Mouse (Mus musculus): ENCODE data around the gene Tjp2.
"Not testable (repeated sequence)": the region's sequence is repeated elsewhere in the genome, so short reads cannot be mapped to it uniquely, and the experiment has no call there.

The Tjp2 gene

DNA sequence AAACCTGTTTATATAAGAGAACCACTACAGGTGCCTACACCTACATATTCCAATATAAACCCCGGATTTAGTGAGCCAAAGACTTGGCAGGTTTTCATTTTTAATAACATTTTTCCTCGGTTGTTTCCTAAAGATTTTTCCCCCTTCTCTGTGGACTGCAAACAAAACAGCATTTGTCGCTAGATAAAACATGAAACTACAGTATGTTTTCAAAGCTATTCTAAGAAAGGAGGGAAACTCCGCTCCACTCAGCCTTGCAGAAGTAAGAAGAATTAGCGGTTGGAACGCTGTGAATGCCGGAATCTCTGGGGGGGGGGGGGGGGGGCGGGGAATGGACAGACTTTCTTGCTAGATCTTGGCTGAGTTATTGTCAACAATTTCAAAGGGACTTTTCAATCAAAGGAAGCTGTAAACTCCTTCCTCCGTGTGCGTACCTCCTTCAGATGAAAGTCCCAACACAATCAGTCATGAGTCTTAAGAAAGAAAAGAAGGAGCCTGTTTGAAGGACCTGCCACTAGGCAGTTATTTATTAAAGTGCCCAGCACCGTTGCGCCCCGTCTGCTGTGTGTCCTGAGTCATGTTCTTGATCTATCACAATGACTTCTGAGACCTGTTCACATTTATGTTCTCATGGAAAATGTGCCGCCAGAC lies 3.9 kb downstream of the Tjp2 start:
- DNase-seq, result peak in 1 of 2 experiments; percentile 24

DNA sequence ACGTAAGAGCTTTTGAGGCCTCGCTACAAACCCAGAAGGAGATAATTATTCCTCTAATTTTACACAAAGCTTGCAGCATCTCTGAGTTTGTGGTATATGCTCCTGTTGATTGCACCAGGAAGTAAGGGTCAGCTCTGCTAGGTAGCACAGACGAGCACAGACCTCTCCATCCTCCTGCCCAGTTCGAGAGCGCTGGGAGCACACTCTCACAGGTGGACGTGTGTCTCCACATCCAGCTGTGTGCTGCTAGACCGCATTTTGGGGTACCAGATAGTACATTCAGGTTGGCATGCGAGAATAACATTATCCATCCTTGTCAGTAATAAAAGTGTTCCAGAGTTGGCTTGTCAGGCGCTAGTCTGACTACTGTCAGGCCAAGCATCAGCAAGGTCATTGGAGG lies 5.8 kb downstream of the Tjp2 start:
- DNase-seq, result no peak

DNA sequence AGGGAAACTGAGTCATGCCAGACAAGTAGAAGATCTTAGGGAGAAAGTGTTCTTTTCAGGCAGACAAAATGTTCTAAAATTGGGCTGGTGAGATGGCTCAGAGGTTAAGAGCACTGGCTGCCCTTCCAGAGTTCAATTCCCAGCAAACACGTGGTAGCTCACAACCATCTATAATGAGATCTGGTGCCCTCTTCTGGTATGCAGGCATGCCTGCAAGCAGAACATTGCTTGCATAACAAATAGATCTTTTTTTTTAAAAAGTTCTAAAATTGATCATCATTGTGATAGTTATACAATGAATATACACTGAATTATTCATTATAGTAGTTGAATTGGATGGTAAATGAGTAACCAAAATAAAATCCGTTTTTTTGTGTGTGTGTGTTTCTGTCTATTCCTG lies 6.5 kb downstream of the Tjp2 start:
- no peak for DNase-seq

DNA sequence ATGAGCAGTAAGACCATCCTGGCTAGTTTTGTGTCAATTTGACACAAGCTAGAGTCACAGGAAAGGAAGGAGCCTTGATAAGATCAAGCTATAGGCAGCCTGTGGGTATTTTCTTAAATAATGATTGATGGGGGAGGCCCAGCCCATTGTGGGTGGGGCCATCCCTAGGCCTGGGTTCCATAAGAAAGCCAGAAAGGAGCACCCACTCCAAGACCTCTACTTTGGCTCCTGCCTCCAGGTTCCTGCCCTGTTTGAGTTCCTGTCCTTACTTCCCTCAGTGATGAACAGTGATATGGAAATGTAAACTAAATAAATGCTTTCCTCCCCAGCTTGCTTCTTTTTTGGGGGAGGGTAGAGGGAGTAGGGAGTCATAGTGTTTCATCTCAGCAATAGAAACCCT lies 7.0 kb downstream of the Tjp2 start:
- no peak for DNase-seq

DNA sequence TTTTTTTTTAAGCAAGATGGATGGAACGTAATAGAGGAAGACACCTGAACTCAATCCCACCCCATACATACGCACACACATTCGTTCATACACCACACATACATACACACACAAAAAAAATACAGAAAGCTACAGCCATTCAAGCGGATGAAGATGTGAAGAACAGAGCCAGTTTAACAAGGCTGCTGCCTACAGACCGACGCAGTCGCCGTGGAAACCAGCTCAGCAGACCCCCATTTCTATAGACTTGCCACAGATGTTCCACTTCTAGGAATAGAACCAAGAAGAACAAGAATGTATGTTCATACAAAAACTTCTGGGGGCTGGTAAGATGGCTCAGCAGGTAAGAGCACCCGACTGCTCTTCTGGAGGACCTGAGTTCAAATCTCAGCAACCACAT lies 8.1 kb downstream of the Tjp2 start:
- DNase-seq, result no peak

DNA sequence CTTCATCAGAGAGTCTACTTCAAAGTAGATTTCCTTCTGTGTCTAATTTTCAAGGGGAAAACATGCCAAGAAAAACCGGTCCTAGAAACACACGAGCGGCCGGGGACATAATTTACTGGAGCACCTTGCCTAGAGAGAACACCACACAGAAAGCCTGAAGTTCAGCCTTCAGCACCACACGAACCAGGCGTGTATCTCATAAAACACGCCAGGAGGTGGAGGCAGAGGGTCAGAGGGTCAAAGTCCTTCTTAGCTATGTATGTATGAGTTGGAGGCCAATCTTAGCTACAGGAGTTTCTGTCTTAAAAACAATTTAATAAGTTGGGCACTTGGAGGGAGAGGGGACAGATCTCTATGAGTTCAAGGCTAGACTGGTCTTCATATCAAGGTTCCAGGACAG lies 9.9 kb downstream of the Tjp2 start:
- DNase-seq, result peak; percentile 38 to 62

DNA sequence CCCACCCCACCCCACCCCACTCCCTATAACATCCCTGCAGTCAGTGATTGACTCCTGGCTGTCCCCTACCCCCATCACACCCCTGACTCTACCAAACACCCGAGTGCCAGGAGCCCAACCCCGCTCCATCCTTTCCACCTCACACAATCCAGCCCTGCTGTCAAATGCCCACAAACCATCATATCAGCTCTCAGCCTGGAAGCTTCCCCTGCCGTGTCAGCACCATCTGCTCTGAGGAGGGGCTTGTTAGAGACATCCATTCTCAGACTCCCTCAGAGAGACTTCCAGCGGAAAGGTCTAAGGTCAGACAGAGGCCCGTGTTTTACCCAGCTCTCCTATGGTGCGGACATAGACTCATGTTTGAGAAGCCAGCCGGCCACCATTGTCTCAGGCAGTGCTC lies 11.5 kb downstream of the Tjp2 start:
- DNase-seq, result no peak

DNA sequence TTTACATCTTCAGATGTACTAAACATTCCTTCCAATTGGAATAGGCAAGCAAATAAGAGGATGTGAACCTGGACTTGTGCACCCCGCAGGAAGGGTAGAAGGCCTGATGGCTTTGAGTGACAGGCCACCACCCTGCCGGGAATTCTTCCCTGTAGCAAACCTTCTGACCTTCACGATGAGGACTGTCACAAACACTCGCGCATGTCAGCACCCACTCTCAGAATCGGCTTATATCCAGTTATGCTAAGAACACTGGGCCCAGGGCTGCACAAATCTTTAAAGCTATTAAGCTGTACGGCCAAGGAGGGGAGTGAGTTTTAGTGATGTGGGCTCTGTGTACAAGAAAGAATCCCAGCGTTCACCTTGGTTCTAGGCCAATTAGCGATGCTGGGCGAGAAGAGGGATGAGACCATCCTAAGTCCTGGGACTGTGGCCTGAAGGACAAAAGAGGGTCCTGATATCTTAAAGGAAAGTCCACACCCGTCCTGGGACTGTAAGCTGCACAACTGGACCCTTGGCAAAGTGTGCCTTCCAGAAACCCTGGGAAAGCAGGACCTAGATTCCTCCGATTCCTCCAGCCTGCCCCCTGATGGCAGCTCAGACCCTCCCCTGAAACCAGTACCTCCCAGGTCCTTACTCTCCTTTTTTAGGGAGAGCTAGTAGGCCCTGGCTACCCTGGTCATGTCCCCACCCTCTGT lies 12.1 kb downstream of the Tjp2 start:
- no peak for DNase-seq

DNA sequence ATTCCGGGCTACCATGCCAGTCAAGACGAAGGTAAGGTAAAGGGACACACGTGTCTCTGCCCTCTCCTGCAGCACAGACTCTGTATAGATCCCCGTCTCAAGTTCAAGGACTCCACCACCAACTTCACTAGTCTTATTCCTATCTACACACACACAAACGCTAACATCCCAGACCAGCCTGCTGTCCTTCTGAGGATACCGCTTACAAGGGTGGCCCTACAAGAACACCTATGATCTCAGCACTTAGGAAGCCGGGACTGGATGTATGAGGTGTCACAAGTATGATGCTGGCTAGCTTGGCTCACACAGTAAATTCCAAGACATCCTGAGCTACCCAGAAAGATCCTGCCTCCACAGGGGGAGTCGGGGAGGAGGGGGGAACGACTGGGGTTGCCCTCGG lies 13.7 kb downstream of the Tjp2 start:
- no peak for DNase-seq

DNA sequence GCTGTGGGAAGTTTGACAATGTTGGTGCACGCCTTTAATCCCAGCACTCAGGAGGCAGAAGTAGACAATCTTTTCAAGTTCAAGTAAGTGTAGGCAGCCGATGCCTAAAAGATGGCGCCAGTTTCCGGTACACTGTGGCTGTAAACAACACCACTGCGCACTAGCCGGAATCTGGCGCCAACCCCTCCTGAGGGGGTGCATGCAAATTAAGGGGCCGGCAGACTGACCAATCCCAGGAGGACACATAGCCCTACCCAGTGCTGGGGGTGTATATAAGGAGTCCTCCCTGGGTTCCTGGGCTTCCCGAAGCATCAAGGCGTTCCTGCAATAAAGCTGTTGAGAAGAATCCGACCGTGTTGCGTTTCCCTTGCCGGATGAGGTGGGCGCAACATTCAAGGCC lies 15.3 kb downstream of the Tjp2 start:
- no peak for DNase-seq

DNA sequence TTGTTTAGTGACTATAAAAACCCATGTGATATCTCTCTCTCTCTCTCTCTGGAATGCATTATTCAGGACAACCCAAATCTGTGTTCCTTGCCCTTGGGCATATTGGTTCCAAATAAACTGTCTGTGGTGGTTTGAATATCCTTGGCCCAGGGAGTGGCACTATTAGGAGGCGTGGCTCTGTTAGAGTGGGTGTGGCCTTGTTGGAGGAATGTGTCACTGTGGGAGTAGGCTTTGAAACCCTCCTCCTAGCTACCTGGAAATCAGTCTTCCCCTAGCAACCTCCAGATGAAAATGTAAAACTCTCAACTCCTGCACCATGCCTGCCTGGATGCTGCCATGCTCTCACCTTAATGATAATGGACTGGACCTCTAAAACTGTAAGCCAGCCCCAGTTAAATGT lies 16.9 kb downstream of the Tjp2 start:
- no peak for DNase-seq

DNA sequence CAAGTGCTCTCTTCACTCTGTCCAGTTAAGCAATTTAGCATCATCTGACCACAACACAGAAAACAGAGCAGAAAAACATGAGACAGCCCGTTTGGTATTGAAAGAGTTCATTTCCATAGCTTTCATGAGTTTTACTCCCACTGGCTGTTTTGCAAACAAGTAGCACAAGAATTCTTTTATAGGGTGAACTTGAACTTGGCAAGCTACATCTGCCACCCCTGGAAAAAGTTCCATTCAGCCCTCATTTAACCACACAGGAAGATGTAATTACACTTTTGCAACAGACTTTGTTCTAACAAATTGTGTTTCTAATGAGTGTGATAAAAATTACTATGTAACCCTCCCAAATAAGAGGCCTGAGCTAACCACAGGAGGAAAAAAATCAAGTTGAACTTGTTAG lies 19.8 kb downstream of the Tjp2 start:
- no peak for DNase-seq

DNA sequence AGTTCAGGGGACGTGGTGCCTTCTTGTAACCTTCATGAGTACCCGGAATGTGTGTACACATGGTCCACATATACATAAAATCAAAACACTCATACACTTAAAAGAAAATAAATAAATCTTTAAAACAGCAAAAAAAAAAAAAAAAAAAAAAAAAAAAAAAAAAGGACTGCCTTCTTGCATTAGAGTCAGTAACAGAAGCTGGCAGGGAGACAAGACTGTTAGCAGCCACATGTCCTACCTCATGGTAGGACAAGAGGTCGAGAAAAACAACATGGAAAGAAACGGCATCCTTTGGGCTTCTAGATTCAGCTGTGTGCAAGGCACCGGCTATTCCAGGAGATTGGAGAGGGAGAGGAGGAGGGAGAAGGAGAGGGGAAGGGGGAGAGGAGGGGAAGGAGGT lies 23.0 kb downstream of the Tjp2 start:
- no peak for DNase-seq

DNA sequence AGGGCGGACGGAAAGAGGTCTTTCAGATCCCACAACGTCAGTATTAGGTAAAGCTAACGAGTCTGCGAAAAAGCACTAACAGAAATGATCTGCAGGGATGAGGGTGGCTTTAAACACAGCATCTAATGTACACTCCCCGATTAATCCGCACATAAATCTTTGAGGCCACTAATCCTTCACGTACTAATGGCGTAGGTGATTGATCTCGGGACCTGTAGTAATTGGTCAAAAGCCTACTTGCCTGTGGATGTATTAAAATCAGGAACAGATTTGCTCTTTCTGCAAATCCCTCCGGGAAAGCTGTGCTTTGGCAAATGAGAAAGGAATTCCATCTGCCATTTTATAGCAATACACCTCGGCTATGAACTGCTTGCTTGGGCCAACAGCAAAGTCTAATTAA lies 24.3 kb downstream of the Tjp2 start:
- DNase-seq, result no peak

DNA sequence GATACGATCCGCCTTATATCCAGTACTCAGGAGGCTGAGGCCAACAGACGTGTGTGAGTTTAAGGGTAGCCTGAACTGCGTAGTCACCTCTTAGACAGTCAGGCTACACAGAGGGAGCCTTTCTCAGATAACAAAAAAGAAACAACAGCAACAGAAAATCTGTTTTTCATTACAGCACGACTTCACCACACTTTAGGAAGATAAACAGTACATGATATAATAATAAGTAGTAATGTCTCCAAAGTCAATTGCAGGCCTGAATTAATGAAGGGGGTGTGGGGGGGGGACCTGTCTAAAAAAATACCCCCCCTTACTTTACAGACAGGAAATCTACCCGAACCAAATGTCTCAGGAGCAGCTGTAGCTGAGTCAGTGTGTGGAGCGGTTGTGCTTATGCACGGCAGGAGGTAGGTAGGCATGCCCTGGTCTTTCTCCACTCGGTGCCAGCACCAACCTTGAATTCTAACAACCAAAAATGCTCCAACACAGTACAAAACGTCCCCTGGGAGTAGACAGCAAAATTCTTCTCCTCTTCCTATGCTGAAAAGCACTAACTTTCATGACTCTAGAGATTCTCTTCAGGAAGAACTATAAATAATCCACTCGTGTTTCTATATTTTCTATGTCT lies 26.0 kb downstream of the Tjp2 start:
- DNase-seq, result no peak

DNA sequence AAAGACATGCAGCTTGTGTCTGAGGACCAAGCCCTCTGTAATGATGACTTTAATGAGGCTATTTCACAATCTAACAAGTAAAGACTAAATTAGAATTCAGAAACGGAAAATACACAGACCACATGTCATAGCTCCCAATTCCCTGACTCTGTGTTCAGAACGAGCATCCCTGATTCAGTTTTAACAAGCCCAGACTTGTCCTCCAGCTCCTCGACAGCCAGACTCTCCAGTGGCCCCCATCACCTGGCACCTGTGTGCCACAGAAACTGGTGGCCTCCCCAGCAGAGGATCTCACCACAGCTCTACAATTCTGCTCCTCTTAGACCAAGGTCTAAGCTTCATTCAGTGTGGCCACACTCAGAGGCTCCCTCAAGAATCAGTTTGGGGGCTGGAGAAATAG lies 27.5 kb downstream of the Tjp2 start:
- no peak for DNase-seq

DNA sequence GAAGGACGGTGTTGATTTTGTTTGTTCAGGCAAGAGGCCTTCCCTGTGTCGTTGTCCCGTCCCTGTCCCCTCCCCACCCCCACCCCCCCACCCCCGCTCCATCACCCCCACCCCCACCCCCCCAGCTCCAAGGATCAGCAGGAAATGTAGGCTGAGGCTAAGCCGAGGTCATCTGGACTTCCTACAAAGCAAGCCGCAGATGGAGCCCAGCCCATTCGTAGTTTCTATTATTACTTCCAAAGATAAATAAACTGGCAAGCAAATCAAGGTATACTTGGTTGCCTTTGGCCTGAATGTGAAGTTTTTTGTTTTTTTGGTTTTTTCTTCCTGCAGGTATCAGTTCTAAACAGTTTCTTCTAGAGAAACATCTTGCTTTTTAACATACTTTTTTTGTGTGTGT lies 29.6 kb downstream of the Tjp2 start:
- no peak for DNase-seq

DNA sequence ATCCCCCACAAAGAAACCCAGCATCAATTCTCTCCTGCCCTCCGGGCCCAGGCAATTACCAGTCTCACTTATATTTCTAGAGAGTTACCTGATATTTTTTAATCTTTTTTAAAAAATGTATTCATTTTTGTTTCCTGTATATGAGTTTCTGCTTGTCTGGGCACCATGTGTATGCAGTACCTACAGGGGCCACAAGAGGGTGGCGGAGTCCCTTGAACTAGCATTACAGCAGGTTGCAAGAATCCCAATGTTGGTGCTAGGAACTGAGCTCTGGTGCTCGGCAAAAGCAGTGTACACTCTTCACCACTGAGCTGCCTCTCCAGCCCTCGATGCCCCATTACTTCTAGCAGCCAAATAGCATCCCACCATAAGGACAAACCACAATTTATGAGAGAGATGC lies 30.6 kb downstream of the Tjp2 start:
- DNase-seq, result peak in 1 of 2 experiments; percentile 49

DNA sequence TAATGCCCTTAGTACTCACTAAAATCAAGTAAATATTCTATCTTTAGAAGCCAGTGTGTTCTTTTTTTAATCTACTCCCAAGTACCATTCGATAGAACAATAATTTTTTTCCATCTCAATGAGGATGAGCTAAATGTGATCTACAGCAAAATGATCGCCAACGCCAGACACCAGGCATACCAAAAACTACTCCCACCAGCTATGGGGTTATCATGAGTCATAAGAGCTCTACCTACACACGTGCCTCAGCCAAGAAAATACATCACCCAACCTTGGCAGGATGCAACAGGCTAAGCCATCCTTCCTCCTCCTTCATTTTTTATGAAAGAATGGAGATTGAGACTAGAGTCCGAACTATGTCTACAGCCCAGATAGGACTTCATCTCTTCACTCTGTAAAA lies 31.9 kb downstream of the Tjp2 start:
- no peak for DNase-seq

DNA sequence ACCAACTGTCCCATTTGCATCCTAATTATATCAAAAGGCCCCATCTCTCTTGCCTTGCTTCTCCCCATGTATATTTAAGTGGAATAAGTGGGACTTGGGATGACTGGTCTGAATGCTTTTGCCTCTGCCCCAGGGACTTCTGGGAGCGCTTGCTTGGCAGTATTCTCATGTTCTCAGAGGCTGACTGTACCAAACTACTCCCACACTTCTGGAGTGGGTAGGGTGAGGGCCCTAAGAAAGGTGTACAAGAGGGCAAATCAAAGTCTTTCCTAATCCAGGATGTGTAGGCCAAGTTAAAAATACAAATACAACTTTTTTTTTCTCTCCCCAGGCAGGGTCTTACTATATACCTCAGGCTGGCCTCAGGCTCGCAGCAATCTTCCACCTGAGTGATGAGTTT lies 37.0 kb downstream of the Tjp2 start:
- DNase-seq, result no peak

DNA sequence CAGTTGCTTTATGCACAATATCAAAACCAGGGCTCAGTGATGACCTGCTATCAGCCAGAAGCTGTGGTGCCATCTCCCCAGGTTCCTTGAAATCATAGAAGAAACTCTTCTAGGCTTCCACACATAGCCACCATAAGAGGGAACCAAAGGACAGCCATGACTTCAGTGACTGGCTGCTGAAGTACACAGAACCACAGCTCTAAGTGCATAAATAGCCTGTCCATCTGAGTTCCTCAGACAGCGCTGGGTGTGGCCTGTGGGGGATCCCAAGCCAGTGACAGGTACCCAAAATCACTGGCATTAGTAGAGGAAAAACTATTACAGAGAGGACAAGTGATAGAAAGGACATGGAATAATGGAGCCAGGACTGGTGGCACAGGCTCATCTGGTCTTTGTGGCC lies 37.5 kb downstream of the Tjp2 start:
- DNase-seq, result not testable (repeated sequence)

DNA sequence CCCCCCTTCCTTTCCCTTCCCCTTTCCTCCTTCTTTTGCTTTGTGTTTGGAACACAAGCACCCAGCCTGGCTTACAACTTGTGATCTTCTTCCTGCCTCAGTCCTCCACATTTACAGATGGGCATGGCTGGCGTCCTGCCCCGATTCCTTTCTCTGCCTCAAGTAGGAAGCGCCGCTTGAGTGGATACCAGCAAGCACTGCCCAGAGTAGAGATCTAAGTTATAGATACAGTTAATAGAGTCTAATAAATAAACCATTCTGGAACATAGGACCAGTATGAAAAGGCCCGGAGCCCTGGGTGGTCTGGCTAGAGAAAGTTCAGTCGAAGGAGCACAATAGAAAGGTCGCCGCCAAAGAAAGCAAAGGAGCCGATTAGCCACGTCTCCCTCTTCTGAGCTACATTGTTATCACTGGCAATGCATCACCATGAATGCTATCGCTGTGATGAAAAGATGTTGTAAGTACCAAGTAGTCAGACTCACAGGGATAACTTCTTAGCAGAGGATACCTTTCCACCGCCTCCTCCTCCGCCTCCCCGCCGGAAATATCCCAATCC lies 41.1 kb downstream of the Tjp2 start:
- peak in 1 of 2 experiments; percentile 35 for DNase-seq

DNA sequence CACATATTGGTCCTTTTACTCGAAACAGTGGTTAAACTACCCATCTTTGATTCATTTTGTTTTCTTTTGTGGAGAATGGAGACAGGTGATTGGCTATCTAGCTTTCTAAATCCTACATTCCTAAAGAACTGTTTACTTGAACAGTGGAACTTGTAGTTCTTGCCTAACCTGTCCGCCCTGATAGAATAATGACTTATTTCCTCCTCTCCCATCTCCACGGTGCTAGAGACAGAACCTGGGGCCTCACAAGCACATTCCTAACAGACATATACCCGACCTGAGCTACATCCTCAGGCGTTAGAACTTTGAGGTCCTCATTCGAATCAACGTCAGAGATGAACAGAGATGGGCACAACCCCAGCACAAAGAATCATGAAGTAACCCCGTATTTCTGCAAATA lies 44.4 kb downstream of the Tjp2 start:
- DNase-seq, result no peak

DNA sequence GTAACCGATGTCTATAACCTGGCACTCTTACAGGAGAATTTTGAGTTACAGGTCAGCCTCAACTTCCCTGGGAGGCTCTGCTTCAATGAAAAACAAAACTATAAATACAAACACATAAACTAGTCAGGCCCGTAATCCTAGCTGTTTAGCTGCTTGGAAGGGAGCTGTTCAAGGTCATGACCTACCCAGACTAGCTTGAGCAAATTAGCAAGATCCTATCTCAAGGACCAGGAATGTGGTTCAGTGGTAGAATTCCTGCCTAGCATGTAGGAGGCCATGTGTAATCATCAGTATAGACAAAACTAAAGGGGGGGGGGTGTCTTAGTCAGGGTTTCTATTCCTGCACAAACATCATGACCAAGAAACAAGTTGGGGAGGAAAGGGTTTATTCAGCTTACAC lies 46.7 kb downstream of the Tjp2 start:
- DNase-seq, result no peak

Data from kidney, postnatal 25 days (tissue).